Mouse (Mus musculus) liver, embryonic 18 days (tissue): ENCODE results near the gene Zfp873. TPM values are rescaled to one million over a fixed set of nuclear protein-coding genes. Genes with fewer than 3 reads are reported as not detected.

Experiments used
- polyA plus RNA-seq: library from polyadenylated mRNA; depleted of rRNA; stranded (reverse); fragments of >200 nt; gene quantifications from 2 replicates; pipeline ENCODE4 v1.2.3, GENCODE M21; 2012; rRNA removed

The Zfp873 gene
- polyA plus RNA-seq, result 1.6 and 1.7 TPM in 2 replicates

DNA sequence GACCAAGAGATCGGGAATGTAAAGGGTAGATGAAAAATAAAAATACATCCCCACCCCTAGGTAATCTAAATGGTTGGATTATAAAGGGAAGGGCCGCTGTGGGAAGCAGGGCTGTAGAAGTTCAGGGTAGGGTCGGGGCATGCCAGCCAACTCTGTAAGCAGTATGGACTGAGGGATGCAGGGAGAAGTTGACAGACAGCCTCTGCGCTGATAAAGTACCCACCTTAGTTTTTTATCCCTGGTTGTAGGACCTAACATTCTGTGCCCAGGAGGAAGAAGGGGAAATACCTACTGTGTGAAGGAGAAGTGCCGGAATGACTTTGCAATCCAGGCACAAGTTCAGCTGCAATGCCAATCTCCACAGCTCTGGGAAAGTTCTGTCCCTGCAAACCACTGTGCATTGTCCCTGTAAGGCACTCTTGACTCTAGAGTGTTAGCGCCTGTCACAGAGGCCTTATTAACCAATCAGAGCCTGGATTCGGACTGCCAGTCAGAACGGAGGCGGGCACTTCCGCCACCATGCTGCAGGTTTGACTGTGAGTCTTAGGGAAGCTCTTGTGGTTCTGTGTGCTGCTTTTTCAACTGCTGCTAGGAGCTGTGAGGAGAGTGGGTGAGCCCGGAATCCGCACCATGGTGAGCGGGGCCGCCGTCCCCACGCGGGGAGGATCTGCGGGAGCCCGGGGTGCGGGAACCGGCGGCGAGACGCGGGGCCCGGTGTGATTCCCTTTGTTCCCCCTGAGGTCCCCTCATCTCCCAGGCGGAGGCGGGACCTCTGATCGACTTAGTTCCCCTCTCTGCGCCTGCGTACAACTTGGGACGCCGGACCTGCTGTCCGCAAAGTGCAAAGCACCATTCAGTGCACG, at the start of gene Zfp873:
Gene Zfp873, plus strand, starts transcription at position 527 of the 863 bp plus-strand sequence.

DNA sequence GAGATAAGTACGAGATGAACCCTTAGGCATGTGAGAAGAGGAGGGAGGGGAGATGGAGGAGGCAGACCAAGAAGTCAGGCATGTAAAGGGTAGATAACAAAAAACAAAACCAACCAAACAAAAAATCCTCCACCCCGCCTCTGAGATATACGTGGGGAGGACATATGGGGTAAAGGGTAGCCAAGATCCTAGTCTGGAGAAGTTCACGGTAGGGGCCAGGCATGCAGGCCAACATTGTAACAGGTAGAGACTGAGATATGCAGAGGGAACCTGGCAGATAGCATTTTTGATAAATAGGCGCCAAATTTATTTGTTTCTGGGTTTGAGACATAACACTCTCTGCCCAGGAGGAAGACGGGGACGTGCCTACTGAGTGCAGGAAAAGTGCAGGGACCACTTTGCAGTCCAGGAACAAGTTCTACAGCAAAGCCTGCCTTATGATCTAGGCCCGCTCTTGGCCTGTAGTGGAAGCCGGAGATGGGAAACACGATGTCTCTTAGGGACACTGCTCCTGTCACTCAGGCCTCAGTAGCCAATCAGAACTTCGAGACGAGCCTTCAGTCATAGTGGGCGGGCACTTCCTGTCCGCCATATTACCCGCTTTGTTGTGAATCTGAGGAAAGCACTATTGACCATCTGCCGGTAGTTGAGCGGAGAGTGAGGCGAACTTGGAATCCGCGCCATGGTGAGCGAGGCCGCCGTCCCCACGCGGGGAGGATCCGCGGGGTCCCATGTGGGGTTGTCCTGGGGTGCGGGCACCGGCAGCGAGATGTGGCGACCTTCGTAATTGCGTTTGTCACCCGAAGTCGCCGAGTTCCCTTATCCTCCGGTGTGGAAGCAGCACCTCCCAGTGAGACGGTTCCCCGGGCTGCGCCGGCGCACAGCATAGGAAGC, 35.1 kb downstream of the Zfp873 start, which contains the start of gene BC024063:
Gene BC024063, plus strand, starts transcription at position 626 of the 894 bp plus-strand sequence.

Other genes starting within 250 kb of the Zfp873 start
- 0.12 and 0.18 TPM in 2 replicates for gene Gm4767, start 235.9 kb upstream of the Zfp873 start, polyA plus RNA-seq
- gene Gm32687, start 184.2 kb upstream of the Zfp873 start, polyA plus RNA-seq, result 0.79 and 1.2 TPM in 2 replicates
- 0.16 and 0.19 TPM in 2 replicates for gene Zfp781, start 117.6 kb upstream of the Zfp873 start, polyA plus RNA-seq
- 0.24 and 0.29 TPM in 2 replicates for gene BC024063, start 35.2 kb downstream of the Zfp873 start, polyA plus RNA-seq
- gene AU041133, start 79.9 kb downstream of the Zfp873 start, polyA plus RNA-seq, result 0.68 and 0.70 TPM in 2 replicates
- 1.9 and 2.2 TPM in 2 replicates for gene Zfp938, start 193.2 kb downstream of the Zfp873 start, polyA plus RNA-seq